Mouse (Mus musculus): ENCODE results near the gene Fam129b. TPM values are rescaled to one million over a fixed set of nuclear protein-coding genes. Genes with fewer than 3 reads are reported as not detected.

Fam129b gene
- polyA plus RNA-seq, 1 experiment from 2014 or later, result 185 TPM

- WGBS (ENCODE audit: missing documents), result 51% methylated on average over 7 of the region's 7 CpGs
- H3K4me3 ChIP-seq (ENCODE audit: inconsistent target), result no peak overlapping the region
- H3K27ac ChIP-seq, result peak overlapping the region; percentile 98
- H3K36me3 ChIP-seq (ENCODE audit: inconsistent target), result peaks cover 8% of the 10 kb centered on the region; the same call in 1 of the 2 replicates
- peaks cover 51% of the 10 kb centered on the region for H3K79me2 ChIP-seq (ENCODE audit: inconsistent target)
These were observed 89.7 kb downstream of the Fam129b start for GRCm38 (mm10) chr2:32965511-32966183.

GRCm38 (mm10) chr2:32966184-32966688, 90.3 kb downstream of the Fam129b start:
- 16% methylated on average over 13 of the region's 13 CpGs for WGBS (ENCODE audit: missing documents)
- Histone ChIP-seq H3K36me3 (ENCODE audit: inconsistent target) (peaks cover 8% of the 10 kb centered on the region; the same call in 1 of the 2 replicates), H3K4me3 (ENCODE audit: inconsistent target) (peak overlapping the region; percentile 81), H3K27ac (peak overlapping the region; percentile 98), H3K79me2 (ENCODE audit: inconsistent target) (peaks cover 46% of the 10 kb centered on the region)

- H3K79me2 ChIP-seq (ENCODE audit: inconsistent target), result peaks cover 42% of the 10 kb centered on the region
- peak overlapping the region; percentile 81 for H3K4me3 ChIP-seq (ENCODE audit: inconsistent target)
- WGBS (ENCODE audit: missing documents), result under 1% methylated on average over 55 of the region's 55 CpGs
- H3K36me3 ChIP-seq (ENCODE audit: inconsistent target), result peaks cover 8% of the 10 kb centered on the region; the same call in 1 of the 2 replicates
- peak overlapping the region; percentile 98 for H3K27ac ChIP-seq
These were observed 91.0 kb downstream of the Fam129b start for GRCm38 (mm10) chr2:32966689-32967631.

GRCm38 (mm10) chr2:32968024-32968614, 92.2 kb downstream of the Fam129b start:
- peaks cover 11% of the 10 kb centered on the region; the same call in 1 of the 2 replicates for H3K36me3 ChIP-seq (ENCODE audit: inconsistent target)
- H3K4me3 ChIP-seq (ENCODE audit: inconsistent target), result peak overlapping the region; percentile 81; the same call in 1 of the 2 replicates
- peak overlapping the region; percentile 98 for H3K27ac ChIP-seq
- WGBS (ENCODE audit: missing documents), result 79% methylated on average over 9 of the region's 9 CpGs
- peaks cover 30% of the 10 kb centered on the region for H3K79me2 ChIP-seq (ENCODE audit: inconsistent target)

- 29% methylated on average over 8 of the region's 8 CpGs for WGBS (ENCODE audit: missing documents)
- peaks cover 19% of the 10 kb centered on the region for H3K36me3 ChIP-seq (ENCODE audit: inconsistent target)
- peaks cover 18% of the 10 kb centered on the region for H3K79me2 ChIP-seq (ENCODE audit: inconsistent target)
- H3K27ac ChIP-seq, result peak overlapping the region; percentile 98
- H3K4me3 ChIP-seq (ENCODE audit: inconsistent target), result no peak overlapping the region
These were observed 93.4 kb downstream of the Fam129b start for GRCm38 (mm10) chr2:32969326-32969725.

- Histone ChIP-seq H3K4me3 (ENCODE audit: inconsistent target) (no peak overlapping the region), H3K36me3 (ENCODE audit: inconsistent target) (peaks cover 34% of the 10 kb centered on the region), H3K79me2 (ENCODE audit: inconsistent target) (peaks cover 13% of the 10 kb centered on the region), H3K27ac (no peak overlapping the region)
- WGBS (ENCODE audit: missing documents), result 89% methylated on average over 7 of the region's 9 CpGs
These were observed 95.3 kb downstream of the Fam129b start for GRCm38 (mm10) chr2:32971235-32971634.

GRCm38 (mm10) chr2:32974216-32974615, 98.3 kb downstream of the Fam129b start:
- peaks cover 39% of the 10 kb centered on the region for H3K36me3 ChIP-seq (ENCODE audit: inconsistent target)
- no peaks in the 10 kb centered on the region for H3K79me2 ChIP-seq (ENCODE audit: inconsistent target)
- H3K27ac ChIP-seq, result no peak overlapping the region
- H3K4me3 ChIP-seq (ENCODE audit: inconsistent target), result no peak overlapping the region
- 99% methylated on average over 7 of the region's 8 CpGs for WGBS (ENCODE audit: missing documents)

Other genes starting within 250 kb of the Fam129b start
- gene Eng, start 229.5 kb upstream of the Fam129b start, polyA plus RNA-seq (2018), result 25.0 to 28.5 TPM (median 26.4 TPM) in 3 replicates
- 2.8 to 10.3 TPM (median 3.5 TPM) in 3 replicates for gene Fpgs, start 172.0 kb upstream of the Fam129b start, polyA plus RNA-seq (2018)
- 99.2 to 144 TPM (median 121 TPM) in 3 replicates for gene Cdk9, start 163.0 kb upstream of the Fam129b start, polyA plus RNA-seq (2018)
- gene Sh2d3c, start 155.1 kb upstream of the Fam129b start, polyA plus RNA-seq (2018), result 9.3 to 12.5 TPM (median 9.9 TPM) in 3 replicates
- gene 6330409D20Rik, start 135.1 kb upstream of the Fam129b start, polyA plus RNA-seq (2018), result not detected in 3 replicates
- gene Tor2a, start 118.9 kb upstream of the Fam129b start, polyA plus RNA-seq (2018), result 19.2 to 50.7 TPM (median 39.7 TPM) in 3 replicates
- not detected in 3 replicates for gene Ttc16, start 100.5 kb upstream of the Fam129b start, polyA plus RNA-seq (2018)
- 8.1 to 11.9 TPM (median 9.0 TPM) in 3 replicates for gene Ptrh1, start 100.3 kb upstream of the Fam129b start, polyA plus RNA-seq (2018)
- not detected in 3 replicates for gene Cfap157, start 91.7 kb upstream of the Fam129b start, polyA plus RNA-seq (2018)
- 9.7 to 16.3 TPM (median 12.2 TPM) in 3 replicates for gene Stxbp1, start 28.9 kb upstream of the Fam129b start, polyA plus RNA-seq (2018)
- 494 to 663 TPM (median 662 TPM) in 3 replicates for gene Rpl12, start 85.4 kb downstream of the Fam129b start, polyA plus RNA-seq (2018)
- 12.2 to 17.5 TPM (median 12.3 TPM) in 3 replicates for gene Lrsam1, start 85.5 kb downstream of the Fam129b start, polyA plus RNA-seq (2018)
- 7.4 to 18.5 TPM (median 18.2 TPM) in 3 replicates for gene Slc2a8, start 106.0 kb downstream of the Fam129b start, polyA plus RNA-seq (2018)

All from macrophage (primary cell).